Mouse (Mus musculus): ENCODE measurements around the gene Tas2r131.
"Not testable (repeated sequence)": the region's sequence is repeated elsewhere in the genome, so short reads cannot be mapped to it uniquely, and the experiment has no call there.

Gene Tas2r131

GRCm38 (mm10) chr6:132957819-132958218, at the start of gene Tas2r131:
Gene Tas2r131 (minus strand): TSS chr6:132957919.
- no peak for DNase-seq (ENCODE audit: low read depth, low spot score)

GRCm38 (mm10) chr6:132980865-132981264, 23.1 kb upstream of the Tas2r131 start, which contains the start of gene Tas2r109:
Gene Tas2r109 (minus strand): TSS chr6:132980965.
- DNase-seq (ENCODE audit: low read depth, low spot score): no peak

- no peak for DNase-seq (ENCODE audit: low read depth, low spot score)
Observed at GRCm38 (mm10) chr6:132950802-132951201, 6.9 kb downstream of the Tas2r131 start, which contains the start of gene Tas2r129. Gene Tas2r129 (plus strand): TSS chr6:132951102.

GRCm38 (mm10) chr6:132941376-132941775, 16.3 kb downstream of the Tas2r131 start:
- not testable (repeated sequence) for DNase-seq (ENCODE audit: low read depth, low spot score)

GRCm38 (mm10) chr6:132909351-132909750, 48.4 kb downstream of the Tas2r131 start, which contains the start of gene Tas2r125:
Gene Tas2r125 (plus strand): TSS chr6:132909651.
- DNase-seq (ENCODE audit: low read depth, low spot score): no peak
